In the genomic region with DNA sequence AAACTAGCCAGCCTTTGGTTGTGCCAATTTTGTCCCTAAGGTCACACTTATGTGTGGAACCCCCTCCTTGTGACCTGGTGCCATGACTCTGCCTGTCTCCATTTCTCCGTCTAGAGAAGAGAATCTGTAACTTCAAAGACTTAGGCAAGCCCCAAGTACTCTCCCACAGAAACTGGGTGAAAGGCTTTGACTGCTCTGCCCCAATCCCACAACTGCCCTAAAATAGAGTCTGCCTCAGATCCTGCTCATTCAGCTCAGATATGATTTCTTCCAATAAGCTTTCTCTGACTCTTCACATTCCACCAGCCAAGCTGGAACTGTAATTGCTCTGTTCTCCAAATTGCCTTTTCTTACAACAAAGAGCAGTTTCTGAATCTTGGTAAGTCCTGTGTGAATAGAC, we compare ENCODE assay signal across 8 mouse cellular contexts.
"Had no signal": no experiment of that assay in that cellular context is flagged by ENCODE, and none has a peak within 500 bp of the region (broad histone marks: within the 10 kb centered on the region; RNA-seq: fewer than 3 reads in every experiment).

No protein-coding gene starts in this region.

- DNase-seq: kidney, postnatal 10 days; kidney, postnatal 4 days; left cerebral cortex, postnatal 4 days; lung, embryonic 14.5 days; lung, postnatal 10 days; lung, postnatal 4 days; midbrain, embryonic 14.5 days; thymus, postnatal 36 days had no signal
